Mouse (Mus musculus): ENCODE measurements around the gene Dab2.

Dab2 gene

DNA sequence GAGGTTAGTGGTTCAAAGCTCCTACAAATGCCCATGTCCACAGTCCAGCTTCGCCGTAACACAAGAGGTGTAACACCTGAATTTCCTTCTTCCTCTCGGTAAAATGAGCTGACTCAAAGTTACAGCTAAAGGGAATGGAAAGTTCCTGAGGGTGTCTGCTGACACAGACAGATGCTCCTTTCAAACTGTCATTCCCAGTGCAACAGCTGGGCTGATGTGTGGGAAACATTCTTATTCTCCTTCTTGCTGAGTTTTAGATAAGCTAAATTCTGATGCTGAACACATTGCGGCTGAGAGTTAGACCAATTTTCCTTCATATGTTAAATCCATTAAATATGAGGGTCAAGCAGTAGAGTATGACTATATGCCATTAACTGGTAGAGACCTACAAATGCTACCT, 94.0 kb downstream of the Dab2 start:
- no peak for DNase-seq (ENCODE audit: low read depth)

DNA sequence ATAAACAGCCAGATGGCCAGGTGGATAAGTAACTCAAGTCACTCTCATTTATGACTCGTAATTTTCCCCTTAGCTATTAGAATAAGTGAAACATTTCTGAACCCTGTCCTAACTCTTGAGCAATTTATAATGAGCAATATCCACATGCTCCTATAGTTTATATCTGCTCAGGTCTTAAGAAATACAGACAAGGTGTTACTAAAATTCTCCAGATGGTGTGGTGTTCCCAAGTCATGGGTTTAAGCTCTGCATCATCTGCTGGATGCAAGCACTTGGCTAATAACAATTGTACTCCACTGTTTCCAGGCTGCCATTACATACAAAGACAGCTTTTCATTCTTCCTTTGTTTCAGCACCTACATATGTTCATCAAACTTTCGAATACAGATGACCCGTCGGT, 98.6 kb downstream of the Dab2 start:
- no peak for DNase-seq (ENCODE audit: low read depth)

DNA sequence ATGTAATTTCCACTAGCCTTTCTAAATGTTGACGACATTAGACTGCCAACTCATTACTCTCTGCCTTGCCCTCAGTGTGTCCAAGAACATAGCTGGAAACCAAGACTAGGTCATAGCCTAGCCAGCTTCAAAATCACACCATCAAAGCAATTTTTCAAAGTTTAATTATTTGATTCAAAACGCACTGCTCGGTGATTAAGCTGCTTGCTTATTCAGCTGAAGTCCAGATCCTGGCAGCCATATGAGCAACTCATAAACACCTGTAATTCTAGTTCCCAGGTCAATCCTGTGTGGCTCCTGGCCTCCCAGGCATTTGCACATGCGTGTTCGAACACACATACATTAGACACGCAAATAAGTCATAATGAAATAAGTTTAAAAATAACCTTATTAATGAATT, 99.3 kb downstream of the Dab2 start:
- DNase-seq (ENCODE audit: low read depth), result no peak

DNA sequence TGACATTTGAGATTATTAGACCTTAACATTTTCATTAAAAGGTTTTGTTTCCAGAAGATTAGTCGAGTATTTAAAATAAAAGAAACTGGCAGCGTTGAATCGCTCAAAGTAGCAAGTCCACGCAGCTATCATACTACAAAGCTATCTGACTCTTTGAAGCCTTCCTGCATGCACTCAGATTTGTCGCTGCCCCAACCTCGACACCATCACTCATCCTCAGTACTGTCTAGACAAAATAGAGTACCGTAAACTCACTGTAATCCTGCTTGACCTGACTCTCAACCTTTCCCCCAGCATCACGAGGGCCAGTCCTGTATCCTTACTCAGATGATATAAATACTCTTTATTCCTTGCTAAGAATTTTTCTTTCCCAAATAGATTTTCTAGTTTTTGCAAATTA, 100.5 kb downstream of the Dab2 start:
- DNase-seq (ENCODE audit: low read depth), result no peak

DNA sequence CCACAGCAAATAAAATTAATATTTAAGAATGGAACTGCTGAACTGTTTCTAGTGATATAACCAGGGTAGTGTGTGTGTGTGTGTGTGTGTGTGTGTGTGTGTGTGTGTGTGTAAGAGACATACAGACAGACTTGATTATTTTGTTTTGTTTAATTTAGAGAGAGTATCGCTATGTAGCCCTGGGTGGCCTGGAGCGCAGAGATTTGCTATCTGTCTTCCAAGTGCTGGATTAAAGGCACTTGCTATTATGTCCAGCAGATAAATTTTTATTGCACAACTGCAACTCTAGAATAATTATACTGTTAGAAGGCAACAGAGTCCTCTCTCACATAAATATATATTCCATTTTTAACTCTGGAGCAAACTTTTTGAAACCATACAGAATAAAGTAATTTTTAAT, 102.8 kb downstream of the Dab2 start:
- no peak for DNase-seq (ENCODE audit: low read depth)

DNA sequence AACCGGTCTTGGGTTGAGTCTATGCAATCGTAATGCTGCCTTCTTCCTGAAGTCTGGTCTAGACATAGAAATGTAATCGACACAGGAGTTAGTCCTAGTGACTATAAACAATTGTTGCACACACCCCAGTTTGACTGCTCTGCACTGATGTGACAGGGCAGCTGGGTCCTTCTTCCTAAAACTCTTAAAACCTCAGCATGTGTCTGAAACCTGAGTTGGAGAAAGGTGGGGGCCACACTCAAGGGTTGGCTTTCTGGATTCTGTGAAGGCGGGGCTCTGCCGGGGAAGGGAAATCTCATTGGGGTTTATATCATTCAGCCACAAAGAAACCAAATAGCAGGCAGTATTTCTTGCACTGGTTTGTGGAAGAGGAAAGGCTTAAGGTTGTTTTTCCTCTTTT, 104.6 kb downstream of the Dab2 start:
- DNase-seq (ENCODE audit: low read depth), result no peak

DNA sequence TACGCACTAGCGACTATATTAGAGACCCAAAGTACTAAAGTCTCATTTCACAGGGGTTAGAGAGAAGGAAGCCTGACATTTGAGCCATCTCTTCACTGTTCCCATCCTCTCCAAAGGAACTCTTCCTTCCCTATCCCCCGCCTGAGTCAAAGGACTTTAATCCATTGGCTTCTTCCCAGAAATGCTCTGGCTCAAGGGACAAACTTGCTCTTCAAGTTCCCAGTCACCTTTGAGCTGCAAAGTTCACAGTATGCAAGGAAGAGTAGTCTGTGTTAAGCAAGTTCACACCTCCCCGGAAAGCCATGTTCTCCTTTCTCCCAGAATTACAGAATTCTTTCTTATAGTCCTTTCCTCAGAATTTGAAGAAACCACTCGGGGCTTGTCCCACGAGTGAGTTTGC, 107.2 kb downstream of the Dab2 start:
- no peak for DNase-seq (ENCODE audit: low read depth)

DNA sequence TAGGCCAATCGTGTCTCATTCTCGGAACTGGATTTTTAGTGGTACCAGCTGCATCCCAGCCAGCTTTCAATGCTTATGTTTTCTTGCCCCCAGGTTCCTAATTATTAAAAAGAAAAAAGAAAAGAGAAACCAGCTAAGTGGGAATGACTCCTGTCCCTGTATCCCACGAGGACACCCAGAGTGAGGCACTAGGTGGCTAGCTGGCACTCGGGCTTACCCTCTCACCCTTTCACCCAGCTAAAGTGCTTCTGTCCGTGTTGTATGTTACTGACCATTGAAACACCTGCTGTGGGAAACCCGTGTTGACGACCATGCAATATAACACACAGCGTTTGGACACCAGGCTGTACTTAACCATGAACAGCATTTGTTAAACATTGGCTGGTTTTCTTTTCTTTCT, 109.4 kb downstream of the Dab2 start:
- DNase-seq (ENCODE audit: low read depth), result no peak

DNA sequence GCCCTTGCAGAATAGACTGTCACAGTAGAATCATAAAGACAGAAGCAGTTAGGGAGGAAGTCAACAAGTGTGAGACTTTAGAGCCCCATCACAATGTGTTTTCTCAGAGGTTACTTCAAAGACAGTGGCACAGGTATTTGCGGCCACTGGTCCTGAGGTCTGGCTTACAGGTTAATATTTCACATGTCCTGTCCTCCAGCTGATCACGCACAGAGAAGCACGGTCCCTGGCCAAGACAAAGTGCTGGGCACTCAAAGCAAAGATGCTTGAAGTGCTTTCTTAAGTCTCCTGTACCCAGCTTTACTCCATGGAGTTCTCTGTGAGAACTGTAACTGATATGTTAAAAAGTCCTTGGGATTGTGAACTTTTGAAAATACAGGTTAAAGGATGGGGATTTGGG, 110.6 kb downstream of the Dab2 start:
- DNase-seq (ENCODE audit: low read depth), result no peak

DNA sequence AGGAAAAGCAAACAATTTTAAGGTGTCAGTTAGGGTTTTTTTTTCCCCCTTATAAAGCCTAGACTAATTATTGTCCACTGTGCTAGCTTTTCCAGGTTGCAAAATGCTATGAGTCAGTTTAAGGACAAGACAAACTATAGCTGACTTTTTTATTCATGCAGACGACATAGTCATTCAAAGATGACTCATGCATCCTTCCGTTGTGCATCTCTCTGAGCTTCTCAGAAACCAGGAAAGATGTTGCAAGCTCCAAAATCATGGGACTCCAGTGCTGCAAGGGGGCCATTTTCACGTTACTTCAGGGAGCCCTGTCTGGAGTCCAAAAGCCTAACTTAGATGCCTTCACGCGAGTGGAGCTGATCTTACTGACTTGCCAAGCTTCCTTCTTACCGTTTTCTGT, 111.7 kb downstream of the Dab2 start:
- DNase-seq (ENCODE audit: low read depth), result no peak

DNA sequence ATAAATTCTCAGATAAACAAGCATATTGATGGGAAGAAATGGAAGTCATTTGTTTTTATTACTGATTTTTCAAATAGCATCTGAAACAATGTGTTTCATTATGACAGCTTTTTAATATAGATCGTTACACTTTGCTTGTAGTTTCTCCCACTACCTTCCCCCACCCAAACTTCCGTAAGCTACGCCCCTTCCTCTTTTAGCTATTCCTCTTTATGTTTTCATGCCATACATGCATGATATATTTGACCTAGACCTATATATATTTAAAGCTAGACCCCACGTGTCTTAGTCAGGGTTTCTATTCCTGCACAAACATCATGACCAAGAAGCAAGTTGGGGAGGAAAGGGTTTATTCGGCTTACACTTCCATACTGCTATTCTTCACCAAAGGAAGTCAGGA, 115.7 kb downstream of the Dab2 start:
- no peak for DNase-seq (ENCODE audit: low read depth)

DNA sequence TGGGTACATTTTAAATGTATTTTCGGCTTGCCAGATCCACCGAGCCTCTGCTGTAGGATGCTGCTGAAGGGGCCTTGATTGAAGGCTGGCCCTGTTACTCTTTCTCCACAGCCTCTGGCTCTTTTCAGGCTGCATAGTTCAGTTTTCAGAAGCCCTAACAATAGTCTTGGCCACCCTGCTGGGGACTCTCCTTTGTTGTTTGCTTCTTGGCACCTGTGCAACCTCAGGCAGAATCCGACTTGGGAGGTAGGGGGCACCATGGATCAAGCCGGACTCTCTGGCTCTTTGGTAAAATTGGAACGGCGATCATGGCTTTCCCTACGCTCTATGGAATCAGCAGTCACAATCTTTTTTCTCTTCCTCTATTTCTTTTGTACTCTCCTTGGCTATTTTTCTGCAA, 132.2 kb downstream of the Dab2 start:
- DNase-seq (ENCODE audit: low read depth), result no peak

DNA sequence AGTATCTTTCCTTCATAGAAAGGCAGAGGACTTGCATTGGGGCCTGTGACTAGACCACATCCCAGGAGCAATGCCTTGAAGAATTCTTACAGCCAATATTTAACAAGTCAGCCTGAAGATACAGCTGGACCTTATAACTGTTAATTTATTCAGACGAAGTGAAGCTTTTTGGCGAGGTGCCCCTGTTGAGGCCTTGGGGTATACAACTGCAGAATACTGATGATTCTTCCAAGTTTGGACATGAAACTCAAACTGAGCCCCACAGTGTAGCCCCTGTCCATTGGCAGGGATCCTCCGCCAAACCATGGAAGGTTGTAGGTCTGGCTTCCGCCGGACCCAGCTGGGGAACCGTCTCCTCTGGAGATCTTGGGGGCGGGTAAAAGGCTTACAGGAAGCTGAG, 132.8 kb downstream of the Dab2 start:
- DNase-seq (ENCODE audit: low read depth), result no peak

DNA sequence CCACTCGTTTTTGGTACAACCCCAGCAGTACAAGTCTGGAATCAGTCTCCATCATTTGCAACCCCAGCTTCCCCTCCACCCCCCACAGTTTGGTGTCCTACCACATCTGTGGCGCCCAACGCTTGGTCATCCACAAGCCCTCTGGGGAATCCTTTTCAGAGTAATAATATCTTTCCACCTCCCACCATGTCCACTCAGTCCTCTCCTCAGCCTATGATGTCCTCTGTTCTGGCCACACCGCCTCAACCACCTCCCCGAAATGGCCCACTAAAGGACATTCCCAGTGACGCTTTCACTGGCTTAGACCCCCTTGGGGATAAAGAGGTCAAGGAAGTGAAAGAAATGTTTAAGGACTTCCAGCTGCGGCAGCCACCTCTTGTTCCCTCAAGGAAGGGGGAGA, 135.7 kb downstream of the Dab2 start:
- DNase-seq (ENCODE audit: low read depth), result no peak

DNA sequence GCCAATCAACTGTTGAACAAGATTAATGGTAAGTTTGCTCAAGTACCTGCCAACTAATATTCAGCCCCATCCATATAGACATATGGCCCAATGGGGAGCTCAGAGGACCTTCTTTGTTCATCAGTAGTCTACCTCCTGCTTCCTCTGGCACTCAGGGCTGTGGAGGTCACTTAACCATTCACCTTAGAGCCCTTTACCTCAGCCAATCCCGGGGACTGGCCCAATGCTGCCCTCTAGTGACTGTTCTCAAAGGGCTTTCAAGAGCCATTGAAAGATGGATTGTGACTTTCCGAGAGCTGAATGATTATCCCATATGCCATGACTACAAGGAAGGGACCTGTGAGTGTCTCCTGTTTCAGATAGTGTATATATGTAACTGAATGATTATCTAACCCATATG, 136.2 kb downstream of the Dab2 start:
- peak; percentile 3 for DNase-seq (ENCODE audit: low read depth)

DNA sequence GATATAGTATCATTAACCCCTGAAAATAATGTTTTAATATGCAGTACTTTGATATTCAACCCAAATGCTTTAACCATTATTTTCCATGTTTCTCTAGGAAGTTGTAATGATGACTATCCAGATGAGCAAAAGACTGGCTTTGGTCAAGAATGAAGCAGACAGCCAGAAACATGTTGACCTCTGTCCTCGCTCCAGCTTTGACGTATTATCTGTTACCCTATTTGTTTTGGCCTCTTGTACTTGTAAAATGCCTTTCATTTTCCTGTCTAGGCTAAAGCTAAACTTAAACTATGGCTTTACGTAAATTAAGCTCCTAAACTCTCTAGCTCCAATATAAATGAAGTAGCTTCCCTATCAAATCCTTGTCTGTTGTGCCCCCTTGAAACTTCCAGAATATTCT, 139.1 kb downstream of the Dab2 start:
- no peak for DNase-seq (ENCODE audit: low read depth)

DNA sequence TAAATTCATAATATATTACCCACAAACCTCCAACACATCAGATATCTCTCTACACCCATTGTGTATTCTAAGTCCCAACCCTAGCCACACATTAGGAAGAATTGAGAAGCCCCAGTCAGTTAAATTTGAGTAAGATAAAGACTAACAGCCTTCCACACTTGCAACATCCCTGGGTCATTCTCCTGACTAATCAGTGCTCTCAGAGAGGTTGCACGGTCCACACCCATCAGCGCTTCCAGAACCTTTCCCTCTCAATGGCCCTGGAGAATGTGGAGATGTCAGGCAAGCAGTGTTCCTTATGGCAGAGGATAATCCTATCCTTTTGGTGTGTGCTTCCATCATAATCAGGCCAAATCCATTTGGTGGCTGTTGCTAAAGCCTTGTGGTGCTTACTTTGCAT, 144.9 kb downstream of the Dab2 start:
- DNase-seq (ENCODE audit: low read depth), result no peak

DNA sequence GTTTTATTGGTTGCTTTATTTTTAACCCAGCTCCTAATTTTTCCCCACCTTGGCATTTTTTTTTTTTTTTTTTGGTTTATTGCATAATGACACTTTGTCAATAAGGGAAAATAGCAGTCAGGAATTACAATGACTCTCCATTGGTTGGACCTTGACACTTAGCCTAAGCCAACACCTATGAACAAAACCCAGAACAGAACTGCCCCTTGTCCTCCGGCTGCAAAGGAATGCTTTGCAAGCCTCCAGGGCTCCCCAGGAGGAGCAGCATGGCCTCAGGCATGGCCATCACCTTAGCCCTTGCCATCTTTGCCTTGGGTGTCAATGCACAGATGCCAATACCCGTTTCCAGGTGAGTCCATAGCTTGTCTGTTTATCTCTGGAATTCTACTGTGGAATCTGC, 145.5 kb downstream of the Dab2 start, which contains the start of gene C9:
C9 (plus strand) TSS at position 193 of the 400 bp plus-strand sequence.
- no peak for DNase-seq (ENCODE audit: low read depth)

DNA sequence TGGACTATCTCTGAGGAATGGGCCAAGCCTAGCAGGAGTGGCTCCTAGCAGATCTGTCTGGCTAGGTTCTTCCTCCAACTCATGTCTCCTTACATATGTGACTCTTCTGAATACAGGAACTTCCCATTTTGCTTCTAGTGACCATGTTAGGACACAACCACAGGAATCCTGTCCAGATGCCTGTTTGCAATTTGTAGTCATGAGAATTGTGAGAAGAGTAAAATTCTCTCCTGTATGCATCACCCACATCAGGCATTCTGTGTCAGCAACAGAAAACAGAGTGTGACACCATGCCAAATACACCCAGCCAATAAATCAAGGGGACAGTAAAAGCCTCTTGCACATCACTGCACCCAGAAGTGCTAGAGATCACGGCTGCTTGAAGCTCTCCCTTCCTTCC, 146.6 kb downstream of the Dab2 start:
- DNase-seq (ENCODE audit: low read depth), result no peak

DNA sequence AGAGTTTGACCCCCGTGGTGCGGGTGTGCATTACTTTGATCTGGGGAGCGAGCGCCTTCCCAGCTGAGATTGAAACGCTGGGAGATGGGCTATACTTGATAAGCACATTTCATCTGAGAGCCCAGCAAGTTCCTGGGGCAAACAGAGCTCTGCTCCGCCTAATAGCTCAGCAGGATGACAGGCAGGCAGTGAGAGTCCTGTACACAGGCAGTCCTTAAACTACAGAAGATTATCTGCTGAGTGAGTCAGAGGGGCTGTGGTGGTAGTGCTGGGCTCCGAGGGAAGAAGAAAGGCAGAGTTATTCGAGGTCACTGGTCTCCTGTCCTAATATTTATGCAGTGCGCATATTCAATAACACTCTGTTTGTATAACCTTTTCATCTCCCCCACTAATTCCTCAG, 149.3 kb downstream of the Dab2 start:
- no peak for DNase-seq (ENCODE audit: low read depth)

DNA sequence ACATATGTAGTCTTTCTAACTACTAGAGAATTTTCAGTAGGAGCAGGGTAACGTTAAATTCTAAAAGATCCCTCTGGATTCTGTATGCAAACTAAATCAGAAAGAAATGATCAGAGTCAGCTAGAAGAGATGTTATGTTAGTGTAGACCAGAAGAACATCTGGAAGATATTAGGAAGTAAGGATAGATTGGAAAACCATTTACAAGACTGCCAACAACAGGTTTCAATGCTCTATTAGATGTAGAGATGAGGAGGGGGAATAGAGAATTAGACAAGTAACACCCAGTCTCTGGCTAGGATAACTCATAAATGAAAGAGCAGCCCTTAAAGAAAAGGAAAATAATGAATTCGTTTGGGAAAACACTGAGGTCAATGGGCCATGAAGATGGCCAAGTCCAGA, 154.9 kb downstream of the Dab2 start:
- no peak for DNase-seq (ENCODE audit: low read depth)

DNA sequence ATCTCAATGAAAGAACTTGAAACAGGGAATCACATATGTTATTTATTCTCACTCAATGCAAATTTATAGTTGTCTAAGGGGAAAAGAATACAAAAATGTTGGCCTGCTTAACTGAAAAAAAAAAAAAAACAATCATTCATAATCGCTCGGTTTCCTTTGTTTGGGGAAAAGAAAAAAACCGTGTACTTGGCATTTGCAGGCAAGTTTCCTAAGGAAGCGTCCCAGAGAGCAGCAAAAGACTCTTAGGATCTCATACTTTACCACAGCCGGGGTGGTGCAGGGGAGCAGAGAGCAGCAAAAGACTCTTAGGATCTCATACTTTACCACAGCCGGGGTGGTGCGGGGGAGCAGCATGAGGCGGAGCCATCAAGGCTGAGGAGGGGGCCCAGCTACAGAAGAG, 161.8 kb downstream of the Dab2 start:
- no peak for DNase-seq (ENCODE audit: low read depth)

DNA sequence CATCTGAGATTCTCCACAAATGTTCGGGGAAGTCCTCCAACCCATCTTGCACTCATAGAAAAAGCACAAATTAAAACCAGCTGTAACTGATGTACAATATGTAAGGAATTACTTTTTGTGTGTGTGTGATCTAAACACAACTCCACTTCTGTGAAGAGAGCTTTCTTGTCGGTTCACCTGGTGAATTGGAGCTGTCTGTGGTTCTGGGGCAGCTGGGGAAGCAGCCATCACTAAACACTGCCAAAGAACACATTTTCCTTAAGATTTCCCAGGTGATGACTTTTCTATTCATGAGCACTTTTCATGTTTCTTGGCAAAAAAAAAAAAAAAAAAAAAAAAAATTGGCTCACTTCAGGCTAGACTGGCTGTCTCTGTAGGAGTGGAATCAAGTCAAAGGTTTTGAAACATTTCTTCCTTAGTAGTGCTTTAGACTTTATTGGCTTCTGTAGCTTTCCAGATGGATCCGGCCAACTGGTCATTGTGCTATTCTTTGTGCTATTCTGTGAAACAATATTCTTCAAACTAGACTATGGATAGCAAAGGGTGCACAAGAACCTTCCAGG, 163.9 kb downstream of the Dab2 start:
- DNase-seq (ENCODE audit: low read depth), result no peak

DNA sequence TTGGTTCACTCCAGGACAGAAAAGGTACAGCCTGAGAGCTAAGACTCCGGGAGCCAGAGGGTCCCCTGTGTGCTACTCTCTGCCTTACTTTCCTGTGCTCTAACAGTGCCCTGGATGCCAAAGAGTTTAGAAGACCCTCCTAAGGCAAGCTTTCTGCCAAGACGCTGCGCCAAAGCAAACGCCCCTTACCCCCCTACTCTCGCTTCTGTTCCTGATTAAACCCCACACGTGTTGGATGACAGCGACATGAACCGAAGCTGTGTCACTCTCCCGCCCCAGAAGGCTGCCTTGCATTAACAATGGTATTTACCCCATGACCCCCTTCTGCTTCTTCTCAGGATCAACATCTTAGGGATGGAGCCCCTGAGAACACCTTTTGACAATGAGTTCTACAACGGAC, 167.4 kb downstream of the Dab2 start:
- DNase-seq (ENCODE audit: low read depth), result no peak

DNA sequence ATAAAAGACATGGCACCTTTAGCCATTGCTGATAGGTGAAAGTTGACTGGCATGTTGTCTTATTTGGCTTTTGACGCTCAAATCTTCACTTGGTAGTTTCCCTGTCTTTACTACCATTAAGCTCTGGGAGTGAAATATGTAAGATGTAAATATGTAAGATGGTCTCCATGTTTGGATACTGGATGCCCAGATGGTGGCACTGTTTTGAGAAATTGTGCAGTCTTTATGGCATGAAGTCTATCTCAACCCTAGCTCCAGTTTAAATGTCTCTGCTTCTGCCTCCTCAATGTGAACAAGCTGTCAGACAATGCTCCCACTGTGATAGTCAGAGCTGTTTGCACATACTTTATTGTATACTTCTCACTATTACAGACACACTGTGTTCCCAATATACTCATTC, 169.3 kb downstream of the Dab2 start:
- no peak for DNase-seq (ENCODE audit: low read depth)
